Mouse (Mus musculus) 3134 (cell line): Measurements from ENCODE around the gene Tspan32.

Experiments used
- DNase-seq: peaks from one replicate; pipeline ENCODE4 v3.0.0-alpha.2; 2011; ENCODE audit warnings: low spot score; ENCODE audit not compliant: insufficient read length; ENCODE audit errors: extremely low read depth

The Tspan32 gene

DNA sequence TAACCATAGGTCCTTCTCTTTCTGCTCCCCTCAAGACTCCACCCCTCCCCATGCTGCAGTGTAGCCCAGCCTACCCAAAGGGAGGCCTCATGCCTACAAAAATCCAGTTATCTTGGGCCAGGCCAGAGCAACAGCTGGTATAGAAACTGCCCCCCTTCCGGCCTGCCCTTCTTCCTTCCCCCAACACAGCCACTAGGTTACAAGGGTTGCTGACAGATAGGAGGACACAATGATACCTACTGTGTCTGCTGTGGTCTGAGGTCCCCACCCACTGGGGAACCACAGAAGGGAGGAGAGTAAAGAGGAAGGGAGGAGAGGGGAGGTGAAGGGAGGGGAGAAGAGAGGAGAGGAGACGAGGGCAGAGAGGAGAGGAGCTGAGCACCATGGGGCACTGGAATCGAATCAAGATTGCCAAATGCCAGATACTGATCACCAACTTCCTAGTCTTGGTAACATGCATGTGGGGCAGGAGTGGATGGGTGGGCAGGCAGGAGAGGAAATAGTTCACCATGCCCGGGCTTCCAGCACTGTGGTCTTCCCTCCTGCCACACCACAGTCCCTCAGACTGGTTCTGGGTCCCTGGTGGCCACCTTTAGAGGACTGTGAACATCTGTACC is at the start of gene Tspan32:
TSS of gene Tspan32 (plus strand) at position 320 of the 617 bp plus-strand sequence.
- no peak for DNase-seq

DNA sequence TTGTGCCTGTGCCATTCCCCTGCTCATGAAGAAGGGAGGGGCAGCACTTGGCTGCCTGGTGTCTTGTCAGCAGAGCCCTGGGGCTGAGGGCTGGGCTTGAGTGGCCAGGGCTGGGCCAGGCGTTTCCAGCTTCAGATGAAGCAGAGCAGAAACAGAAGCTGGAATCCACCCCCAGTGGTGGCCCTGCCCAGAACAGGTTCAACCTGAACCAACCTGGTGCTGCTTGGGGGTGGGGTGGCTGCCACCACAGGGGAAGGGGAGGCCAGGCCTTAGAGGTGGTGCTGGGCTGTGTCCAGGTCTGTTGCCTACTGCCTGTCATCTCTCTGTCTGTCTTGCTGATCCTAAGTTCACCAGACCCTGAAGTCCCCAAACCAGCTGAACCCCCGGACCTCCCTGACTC is 48.8 kb upstream of the Tspan32 start:
- no peak for DNase-seq

DNA sequence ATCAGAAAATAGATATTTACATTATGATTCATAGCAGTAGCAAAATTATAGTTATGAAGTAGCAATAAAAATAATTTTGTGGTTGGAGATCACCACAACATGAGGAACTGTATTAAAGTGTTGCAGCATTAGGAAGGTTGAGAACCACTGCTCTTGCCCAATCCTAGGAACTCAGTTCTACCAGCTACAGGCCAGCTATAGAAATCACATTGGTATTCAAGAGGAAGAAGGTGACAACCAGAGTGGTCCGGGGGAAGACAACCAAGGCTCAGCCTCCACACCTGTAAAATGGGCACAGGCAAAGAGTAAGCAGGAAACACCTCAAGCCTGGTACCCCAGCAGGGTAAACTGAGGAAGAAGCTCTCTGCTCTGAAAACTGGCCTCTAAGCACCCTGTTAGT is 46.0 kb upstream of the Tspan32 start:
- no peak for DNase-seq

DNA sequence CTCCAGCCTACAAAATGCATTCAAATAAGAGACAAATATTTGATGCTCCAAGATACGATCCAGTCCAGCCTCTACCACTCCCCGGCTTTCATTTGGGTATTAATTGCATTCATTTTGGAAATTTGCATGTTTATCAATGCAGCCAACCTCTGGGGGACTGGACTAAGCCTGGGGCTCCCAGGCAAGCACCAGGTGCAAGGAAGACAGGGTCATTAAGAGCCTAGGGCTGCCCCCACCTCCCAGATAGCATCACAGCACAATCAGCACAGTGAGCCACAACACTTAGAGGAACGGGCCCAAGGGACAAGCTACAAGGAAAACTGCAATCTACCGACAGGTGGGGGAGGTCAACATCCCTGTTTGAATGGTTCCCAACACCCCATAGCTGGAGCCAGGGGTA is 45.1 kb upstream of the Tspan32 start:
- no peak for DNase-seq

DNA sequence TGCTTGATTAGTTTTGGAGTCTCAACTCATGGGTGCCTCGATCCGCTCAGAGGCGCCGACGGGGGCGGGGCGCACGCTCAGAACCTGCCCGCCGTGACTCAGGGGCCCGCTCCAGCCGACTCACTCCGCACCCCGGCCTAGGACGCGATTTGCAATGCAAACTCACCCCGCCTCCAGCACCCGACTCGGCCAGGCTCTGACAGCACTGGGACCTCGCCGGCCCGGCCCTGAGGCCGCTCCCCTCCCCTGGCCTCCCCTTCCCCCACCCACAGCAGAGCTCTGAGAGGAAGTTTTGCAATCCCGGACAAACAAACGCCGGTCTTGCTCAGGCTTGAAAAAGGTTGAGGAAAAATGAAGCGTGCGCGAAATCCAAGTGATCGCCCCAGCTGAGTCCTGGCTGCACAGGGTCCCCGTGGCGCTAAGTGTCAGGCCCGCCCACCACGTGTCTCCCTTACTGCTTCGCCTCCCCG is 37.4 kb upstream of the Tspan32 start:
- DNase-seq = no peak

DNA sequence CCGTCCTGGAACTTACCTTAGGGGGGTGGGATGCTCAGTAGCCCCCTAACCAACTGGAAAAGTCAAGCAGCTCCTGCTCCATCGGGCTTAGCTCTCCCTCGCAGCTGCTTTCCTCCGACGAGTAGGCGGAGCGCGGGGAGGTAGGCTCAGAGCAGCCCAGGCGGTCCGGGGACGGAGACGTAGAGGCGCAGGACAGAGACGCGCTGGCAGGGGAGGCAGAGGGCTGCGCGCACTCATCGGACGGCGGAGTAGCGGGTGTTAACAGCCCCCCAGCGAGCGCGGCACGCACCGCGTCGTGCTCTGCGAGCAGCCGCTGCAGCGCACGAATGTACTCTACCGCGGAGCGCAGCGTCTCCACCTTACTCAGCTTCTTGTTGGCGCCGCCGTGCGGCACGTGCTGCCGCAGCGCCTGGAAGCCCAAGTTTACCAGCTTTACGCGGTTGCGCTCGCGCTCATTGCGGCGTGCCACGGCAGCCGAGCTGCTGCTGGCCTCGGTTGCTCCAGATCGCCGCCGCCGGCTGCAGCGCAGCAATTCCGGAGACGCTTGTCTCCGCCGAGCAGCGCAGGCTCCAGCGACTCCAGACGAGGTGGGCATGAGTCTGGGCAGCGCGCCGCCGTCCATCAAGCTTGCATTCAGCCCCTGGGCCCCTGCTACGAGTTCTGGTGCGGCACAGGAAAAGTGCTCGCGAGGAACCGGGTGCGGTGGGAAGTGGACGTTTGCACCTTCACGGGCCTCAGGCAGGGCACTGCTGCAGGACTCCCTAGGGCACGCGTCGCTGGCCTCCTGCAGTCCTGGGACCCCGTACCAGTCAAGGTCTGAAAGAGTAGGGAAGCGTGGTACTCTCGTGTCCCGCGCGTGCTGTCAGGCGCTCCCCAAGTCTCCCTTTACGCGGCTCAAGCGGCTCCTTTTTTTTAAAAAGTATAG is 36.7 kb upstream of the Tspan32 start:
- DNase-seq = no peak

DNA sequence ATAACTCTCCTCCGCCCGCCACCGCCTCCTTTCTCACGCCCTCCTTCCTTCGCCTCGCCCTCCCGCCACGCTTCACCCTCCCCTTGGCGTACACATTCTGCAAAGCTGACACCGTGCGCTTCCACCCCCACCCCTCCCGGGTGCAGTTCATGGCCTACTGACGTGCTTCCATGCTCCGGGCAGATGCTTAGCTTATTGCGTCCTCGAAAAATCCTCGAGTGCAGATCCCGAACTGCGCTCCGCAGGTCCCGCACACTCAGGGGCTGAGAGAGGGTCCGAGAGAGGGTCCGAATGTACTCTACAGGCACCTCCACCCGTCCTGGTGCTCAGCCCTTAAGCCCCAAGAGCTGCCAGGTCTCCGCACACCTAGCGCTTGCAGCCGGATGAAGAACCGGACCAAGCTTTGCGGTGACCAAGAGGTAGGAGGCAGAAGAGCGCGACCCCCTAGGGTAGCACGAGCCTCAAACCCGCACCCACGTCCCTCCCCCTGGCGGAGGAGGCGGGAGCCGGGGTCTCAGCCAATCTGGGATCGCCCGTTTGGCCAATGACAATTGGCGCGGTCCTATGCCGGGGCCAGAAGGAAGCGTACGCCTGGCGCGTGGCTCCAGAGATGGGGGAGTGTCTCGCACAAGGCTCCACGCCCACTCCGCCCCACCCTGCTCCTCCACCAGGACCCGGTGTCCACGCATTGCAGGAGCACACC is 35.9 kb upstream of the Tspan32 start, which contains the start of gene Ascl2:
TSS of gene Ascl2 (minus strand) at position 456 of the 703 bp plus-strand sequence.
- no peak for DNase-seq

DNA sequence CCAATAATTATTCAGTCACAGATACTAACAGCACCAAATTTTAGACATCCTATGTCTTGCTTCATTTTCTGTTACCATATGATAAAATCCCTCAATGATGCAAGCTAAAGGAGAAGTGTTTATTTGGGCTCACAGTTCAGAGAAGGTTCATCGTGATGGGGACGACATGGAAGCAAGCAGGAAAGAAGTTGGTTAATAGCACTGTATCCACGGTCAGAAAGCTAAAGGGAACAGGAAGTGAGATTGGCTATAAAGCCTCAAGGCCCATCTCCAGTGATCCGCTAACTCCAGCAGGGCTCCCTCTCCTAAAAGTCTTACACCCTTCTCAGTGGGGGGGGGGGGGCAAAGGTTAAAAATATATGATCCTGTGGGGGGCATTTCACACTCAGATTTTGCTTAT is 22.9 kb upstream of the Tspan32 start:
- no peak for DNase-seq

DNA sequence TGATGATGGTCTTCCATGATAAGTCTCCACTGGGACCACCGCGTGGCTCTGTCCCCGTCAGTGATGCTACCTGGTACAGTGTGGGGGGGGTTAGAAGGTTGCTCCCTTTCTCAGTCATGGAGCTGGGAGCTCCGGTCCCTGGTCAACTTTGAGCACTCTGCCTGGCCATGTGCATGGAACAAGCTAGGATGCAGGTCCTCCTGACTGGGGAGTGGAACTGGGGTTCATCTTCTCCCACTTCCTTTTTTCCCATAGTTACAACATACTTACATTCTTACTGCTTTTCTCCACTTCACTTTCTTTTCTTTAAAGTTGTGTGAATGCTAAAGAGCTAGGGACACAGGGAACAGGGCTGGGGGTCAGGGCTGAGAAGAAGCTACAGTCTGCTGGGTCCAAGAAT is 19.7 kb upstream of the Tspan32 start:
- DNase-seq = no peak

DNA sequence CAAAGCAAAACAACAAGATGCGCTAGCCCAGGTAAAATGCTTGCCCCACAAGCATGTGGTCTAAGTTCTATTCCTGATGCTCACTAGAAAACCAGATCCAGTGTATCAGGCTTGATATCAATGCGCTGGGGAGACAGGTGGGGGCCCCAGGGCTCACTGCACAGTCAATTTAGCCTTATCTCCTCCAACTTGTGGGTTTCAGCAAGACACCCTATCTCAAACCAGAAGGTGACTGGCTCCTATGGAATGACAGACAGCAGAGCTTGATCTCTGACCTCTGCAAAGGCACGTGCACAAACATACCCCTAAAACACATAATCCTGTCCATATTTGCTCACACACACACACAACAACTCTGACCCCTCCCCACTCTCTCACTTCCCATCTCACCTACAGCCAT is 17.1 kb upstream of the Tspan32 start:
- DNase-seq = no peak

DNA sequence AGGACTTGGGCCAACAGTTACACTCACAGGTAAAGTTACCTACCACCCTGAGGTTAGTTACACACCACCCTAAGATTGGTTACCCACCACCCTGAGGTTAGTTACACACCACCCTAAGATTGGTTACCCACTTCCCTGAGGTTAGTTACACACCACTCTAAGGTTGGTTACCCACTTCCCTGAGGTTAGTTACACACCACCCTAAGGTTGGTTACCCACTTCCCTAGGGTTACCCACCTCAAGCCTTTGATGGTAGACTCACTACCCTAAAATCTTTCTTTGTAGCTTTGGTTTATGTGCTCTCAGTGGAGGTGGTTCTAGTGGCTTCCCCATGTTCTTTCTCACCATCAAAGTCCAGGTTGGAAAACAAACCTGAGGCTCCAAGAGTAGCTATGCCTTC is 9.8 kb upstream of the Tspan32 start:
- no peak for DNase-seq

DNA sequence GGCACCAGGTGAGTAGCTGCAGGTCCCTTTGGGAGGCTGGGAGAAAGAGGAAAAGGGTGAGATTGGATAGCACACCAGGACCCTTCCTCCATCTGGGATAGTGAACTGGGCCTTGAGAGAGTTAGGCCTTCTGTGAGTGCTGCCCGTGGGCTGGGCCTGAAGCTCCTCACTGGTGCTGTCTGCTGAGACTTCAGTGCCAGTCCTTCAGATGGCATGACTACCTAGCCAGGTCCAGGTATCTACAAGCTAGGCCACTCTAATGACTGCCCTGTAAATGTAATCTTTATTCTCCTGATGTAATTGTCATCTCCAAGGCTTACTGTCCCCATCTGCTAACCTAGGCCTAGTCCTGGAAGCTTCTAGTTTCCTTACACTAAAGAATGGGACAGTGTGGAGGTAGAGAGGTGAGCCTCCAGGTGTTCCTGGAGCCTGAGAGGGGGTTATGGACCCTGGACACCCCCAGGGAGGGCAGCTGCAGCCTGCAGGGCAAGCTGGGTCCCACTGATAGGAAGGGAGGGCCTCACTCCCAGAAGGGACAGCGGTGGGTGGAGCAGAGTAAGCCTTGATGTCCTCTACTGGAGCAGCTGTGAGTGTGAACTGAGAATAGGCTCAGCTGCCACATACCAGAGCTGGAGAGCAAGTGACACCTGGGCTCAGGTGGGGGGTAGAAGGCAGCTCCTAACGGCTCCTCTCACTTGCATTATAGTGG is 9.1 kb upstream of the Tspan32 start:
- no peak for DNase-seq

DNA sequence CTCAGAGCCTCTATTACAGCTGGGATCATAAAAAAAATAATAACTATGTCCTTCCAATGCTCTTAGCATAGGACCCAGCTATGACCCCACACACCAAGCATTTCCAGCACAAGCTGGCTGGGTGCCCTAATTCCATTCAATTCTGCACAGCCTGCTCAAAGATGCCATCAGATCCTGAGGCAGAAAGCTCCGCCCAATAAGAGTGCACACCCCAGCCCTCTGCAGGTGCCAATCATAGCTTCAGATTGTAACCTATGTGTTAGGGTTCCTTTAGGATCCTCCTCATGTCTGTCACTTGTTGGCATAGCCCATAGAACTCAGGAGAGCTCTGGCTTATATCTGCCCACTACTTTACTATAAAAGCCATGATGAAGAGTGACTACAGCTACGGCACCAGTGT is 7.8 kb upstream of the Tspan32 start:
- no peak for DNase-seq

DNA sequence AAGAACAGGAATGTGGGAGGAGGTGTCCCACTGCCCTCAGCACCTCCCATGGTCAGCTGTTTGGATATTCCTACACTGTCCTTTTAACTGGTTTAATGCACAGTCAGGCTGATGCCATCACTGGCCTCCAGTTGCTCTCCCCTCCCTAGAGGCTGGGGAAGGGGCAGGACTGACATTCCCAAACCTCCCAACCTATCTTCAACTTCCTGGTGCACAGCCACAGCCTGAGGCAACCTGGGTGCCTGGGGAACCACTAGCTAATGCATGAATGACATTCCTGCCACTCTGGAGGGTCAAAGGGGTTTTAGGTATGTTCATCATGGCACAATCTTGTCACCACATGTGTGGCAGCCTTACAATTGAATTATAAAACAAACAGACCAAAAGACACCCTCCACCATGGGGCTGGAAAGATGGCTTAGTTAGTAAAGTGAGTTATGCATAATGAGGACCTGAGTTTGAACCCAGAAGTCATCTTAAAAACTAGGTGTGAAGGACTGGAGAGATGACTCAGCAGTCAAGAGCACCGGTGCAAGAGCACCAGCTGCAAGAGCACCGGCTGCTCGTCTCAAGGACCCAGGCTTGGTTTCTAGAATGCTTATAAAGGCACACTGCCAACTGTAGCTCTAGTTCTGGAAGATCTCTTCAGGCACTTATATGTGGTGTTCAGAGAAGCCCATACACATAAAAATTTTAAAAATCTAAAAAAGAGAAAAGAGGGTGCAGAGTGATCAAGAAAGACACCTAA is 7.3 kb upstream of the Tspan32 start:
- DNase-seq = no peak

DNA sequence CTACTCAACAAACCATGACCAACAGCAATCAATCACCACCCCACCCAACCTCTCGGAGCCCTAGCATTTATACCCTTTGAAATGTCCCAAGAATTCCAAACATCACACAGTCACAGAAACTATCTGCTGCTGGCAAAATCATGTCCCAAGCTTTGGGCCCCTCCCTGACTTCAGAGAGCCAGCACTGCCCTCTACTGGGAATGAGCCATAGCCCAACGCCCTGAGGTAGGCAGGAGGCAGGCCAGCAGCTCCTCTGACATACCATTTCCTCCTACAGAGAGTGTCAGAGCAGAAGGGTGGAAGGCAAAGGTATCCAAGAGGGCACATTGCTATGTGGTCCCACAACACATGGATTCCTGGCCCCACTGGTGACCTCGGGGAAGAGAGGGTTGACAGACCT is 2.2 kb upstream of the Tspan32 start:
- DNase-seq = no peak

DNA sequence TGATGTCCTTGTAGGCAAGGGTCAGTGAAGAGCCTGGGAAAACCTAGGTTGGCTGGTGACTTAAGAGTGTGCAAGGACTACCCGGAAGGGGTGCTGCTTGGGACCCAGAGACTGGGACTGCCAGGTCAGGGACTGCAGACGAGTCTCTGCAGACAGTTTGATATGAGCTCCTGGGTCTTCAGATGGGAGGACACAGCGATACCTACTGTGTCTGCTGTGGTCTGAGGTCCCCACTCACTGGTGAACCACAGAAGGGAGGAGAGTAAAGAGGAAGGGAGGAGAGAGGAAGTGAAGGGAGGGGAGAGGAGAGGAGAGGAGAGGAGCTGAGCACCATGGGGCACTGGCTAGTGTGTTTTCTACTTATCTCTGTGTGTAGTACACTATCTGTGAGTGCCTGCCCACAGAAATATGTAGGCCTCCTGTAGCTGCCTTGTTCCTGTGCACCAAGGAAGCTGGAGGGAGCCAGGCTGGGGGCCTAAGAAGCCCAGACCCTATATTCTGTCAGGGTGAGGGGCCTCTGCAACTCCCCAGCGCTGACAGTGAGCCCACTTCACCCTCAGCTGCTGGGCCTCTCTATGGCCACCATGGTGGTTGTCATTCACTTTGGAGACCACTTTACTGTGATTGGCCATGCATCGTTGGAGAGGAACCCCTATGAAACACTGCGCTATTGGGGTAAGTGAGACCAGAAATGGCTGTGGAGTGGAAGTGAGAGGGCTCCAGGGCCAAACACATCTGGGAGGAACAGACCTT is 674 bp downstream of the Tspan32 start:
- DNase-seq = no peak

DNA sequence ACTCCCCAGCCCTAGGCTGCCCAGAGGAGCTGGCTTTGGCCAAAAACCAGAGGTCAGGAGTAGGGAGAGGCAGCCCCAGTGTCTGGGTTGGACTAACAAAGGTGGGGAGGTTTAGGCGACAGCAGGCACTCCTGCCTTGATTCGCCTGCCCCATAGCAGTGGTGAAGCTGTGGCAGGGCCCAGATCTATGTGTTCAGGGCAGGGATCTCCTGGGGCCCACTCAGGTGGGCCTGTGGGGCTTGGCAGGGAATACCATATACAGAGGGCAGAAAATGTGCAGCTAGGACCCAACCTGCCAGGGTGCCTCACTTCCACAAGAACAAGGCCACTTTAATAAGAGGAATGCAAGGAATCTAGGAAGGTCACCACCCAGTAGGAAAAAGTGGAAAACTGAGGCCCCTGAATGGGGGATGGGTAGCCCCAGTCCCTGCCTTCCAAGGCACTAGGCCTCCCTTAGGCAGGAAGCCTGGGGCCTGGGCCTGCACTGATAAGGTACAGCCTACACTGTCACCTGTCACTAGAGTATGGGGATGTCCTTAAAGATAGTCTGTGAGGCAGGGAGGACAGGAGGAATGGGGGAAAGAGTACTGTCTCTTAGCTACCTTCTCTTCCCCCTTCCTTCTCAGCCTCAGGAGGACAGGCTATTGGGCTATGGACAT is 1.4 kb downstream of the Tspan32 start:
- no peak for DNase-seq

DNA sequence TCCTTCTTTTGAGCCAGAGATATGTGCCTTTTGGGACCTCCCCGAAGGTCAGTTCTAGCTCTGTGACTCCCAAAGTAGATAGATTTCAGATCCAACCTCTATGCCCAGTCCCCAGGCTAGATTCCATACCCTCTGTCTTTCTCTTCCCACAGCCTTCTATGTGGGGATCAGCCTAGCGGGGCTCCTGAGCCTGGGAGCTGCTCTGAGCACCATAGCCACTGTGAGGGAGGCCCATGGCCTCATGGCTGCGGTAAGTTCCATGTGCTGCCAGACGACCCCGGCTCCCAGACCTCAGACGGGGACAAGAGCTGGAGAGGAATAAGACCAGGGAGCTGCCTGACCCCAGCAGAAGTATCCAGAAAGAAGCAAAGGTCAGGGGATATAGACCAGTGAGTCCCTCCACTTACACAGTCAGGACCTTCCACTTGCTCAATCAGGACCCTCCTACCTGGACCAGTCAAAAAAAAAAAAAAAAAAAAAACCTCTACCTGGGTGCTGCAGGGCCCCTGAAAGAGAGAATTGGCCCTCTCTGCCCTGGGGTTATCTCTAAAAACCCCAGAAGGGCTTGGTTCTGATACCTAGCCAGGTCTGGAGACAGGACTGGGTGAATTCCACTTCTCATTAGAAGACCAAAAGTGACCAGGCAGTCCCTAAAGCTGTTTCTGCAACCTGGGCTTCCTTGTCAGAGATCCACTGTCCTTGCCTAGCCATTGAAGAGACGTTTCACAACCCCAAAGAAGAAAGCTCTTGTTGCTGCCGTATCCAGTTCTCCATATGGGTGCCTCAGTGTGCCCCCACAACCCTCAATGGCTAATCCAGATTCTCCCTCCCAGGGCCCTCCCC is 2.1 kb downstream of the Tspan32 start:
- no peak for DNase-seq
